ENCODE assay signal across 11 mouse cellular contexts in the genomic region with DNA sequence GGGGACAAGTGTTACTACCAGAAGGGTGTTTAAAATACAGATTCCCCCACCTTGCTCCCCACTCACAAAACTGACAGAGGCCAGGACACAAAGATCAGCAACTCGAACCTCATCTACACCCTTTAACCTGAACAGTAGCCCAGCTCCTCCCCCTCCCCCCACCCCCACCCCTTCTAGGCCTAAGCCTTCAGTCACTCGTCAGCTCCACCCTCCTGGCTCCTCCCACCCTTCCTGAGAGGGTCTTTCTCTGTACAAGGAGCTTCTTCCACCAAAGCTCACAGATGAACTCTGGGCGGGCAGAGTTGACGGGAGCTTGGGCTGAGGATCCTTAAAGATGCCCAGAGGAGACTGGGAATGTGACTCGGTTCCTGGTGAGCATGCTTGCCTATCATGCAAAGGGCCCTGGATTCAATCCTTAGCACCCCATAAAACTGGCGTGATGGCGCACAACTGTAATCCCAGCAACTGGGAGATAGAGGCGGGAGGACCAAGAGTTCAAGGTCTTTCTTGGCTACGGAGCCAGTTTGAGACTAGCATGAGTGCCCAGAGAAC. TPM values are rescaled to one million over a fixed set of nuclear protein-coding genes. Genes with fewer than 3 reads are reported as not detected.
DNase-seq lines count a peak whose midpoint lies in the region; ATAC-seq lines count a peak whose summit lies in the region.
"Had no signal": no experiment of that assay in that cellular context is flagged by ENCODE, and none has a peak within 500 bp of the region (broad histone marks: within the 10 kb centered on the region; RNA-seq: fewer than 3 reads in every experiment).

No protein-coding gene starts in this region.

- peaks cover 50% of the 10 kb centered on the region for H3K4me1 ChIP-seq in limb, embryonic 11.5 days (ENCODE audit: control insufficient read depth, insufficient read depth, low read length)
- peaks cover 53% of the 10 kb centered on the region for H3K4me1 ChIP-seq in stomach, embryonic 16.5 days (ENCODE audit: control insufficient read depth, insufficient read depth, low read length)

- H3K9me3 ChIP-seq in limb, embryonic 11.5 days (ENCODE audit: control insufficient read depth, low read length) = no peaks in the 10 kb centered on the region
- H3K9me3 ChIP-seq in stomach, embryonic 16.5 days (replicated peaks; ENCODE audit: control insufficient read depth, low read length) = no peaks in the 10 kb centered on the region
- H3K9me3 ChIP-seq: heart, embryonic 13.5 days had no signal

- DNase-seq in embryo, embryonic 10 days (ENCODE audit: low spot score) = peak; percentile 69
- DNase-seq in embryo, embryonic 11 days = no peak
- DNase-seq in testis, postnatal 14 days (ENCODE audit: low spot score) = peak; percentile 51
- DNase-seq in testis, postnatal 10 days (ENCODE audit: low spot score) = no peak
- peak; percentile 58 for DNase-seq in limb, embryonic 11.5 days (ENCODE audit: low spot score)
- no peak for DNase-seq in cerebellum, postnatal 36 days
- DNase-seq in heart, postnatal 4 days = no peak
- DNase-seq: right cerebral cortex, postnatal 4 days had no signal

- H3K4me2 ChIP-seq in limb, embryonic 11.5 days (ENCODE audit: low read depth, severe bottlenecking) = no peak overlapping the region; the same call in 1 of the 2 replicates
- H3K4me2 ChIP-seq in stomach, embryonic 16.5 days (ENCODE audit: low read depth, low read length) = 0 out of 2 replicates have a peak overlapping the region, but pooled peaks have one; percentile 31
- H3K4me2 ChIP-seq: heart, embryonic 13.5 days had no signal

- H3K27me3 ChIP-seq in limb, embryonic 11.5 days (ENCODE audit: control insufficient read depth, insufficient read depth, low read length) = no peaks in the 10 kb centered on the region; the same call in 1 of the 2 replicates
- no peaks in the 10 kb centered on the region for H3K27me3 ChIP-seq in stomach, embryonic 16.5 days (ENCODE audit: control insufficient read depth, insufficient read depth, low read length)

- no peak overlapping the region for H3K9ac ChIP-seq in limb, embryonic 11.5 days (ENCODE audit: low read length)
- H3K9ac ChIP-seq in stomach, embryonic 16.5 days (ENCODE audit: low read length) = no peak overlapping the region
- H3K9ac ChIP-seq: heart, embryonic 13.5 days had no signal

- no peak for ATAC-seq in limb, embryonic 11.5 days (ENCODE audit: insufficient number of reproducible peaks, low FRiP score, low TSS enrichment, low read depth)
- ATAC-seq in stomach, embryonic 16.5 days (ENCODE audit: insufficient read depth, low FRiP score) = no peak

- no peak overlapping the region for H3K4me3 ChIP-seq in limb, embryonic 11.5 days (ENCODE audit: low read depth, low read length)
- no peak overlapping the region for H3K4me3 ChIP-seq in stomach, embryonic 16.5 days (replicated peaks; ENCODE audit: low read length)
- H3K4me3 ChIP-seq: heart, embryonic 13.5 days had no signal

- 21% methylated on average over 9 of the region's 9 CpGs for WGBS in limb, embryonic 11.5 days
- WGBS in stomach, embryonic 16.5 days = 65% methylated on average over 9 of the region's 9 CpGs

- no peaks in the 10 kb centered on the region for H3K36me3 ChIP-seq in limb, embryonic 11.5 days (ENCODE audit: control insufficient read depth, insufficient read depth, low read length)
- H3K36me3 ChIP-seq in stomach, embryonic 16.5 days (ENCODE audit: control insufficient read depth, insufficient read depth, low read length) = no peaks in the 10 kb centered on the region
- H3K36me3 ChIP-seq: heart, embryonic 13.5 days had no signal

- no peak overlapping the region for H3K27ac ChIP-seq in limb, embryonic 11.5 days (replicated peaks; ENCODE audit: low read depth, low read length)
- no peak overlapping the region for H3K27ac ChIP-seq in stomach, embryonic 16.5 days (ENCODE audit: low read length)
- H3K27ac ChIP-seq: heart, embryonic 13.5 days; macrophage had no signal

RNA-seq across cellular contexts. Expression of a gene that starts 5.4 kb away (rescaled TPM):
- 12.5 and 16.2 TPM in 2 replicates for polyA plus RNA-seq in limb, embryonic 11.5 days (2014; fragmentation: Nextera tagmentation; extraction: Ambion mirVana)
- 3.3 and 3.8 TPM in 2 replicates for polyA plus RNA-seq in stomach, embryonic 16.5 days (2015; fragmentation: Nextera tagmentation; extraction: Ambion mirVana)
- total RNA-seq in heart, postnatal 4 days (2021) = 1 to 10 TPM; 1.9 to 2.3 TPM

RNA-seq across cellular contexts. Expression of a gene that starts 55.6 kb away (rescaled TPM):
- polyA plus RNA-seq in limb, embryonic 11.5 days (2014; fragmentation: Nextera tagmentation; extraction: Ambion mirVana) = 16.4 and 16.5 TPM in 2 replicates
- 72.6 and 79.3 TPM in 2 replicates for polyA plus RNA-seq in stomach, embryonic 16.5 days (2015; fragmentation: Nextera tagmentation; extraction: Ambion mirVana)
- 10 to 100 TPM; 14.6 to 17.9 TPM for total RNA-seq in heart, postnatal 4 days (2021)

Comparison
In these comparisons a context has a peak if more than half of its experiments do, and no peak if none do; other contexts are left out.
1. DNase-seq: peak in embryo, embryonic 10 days (single experiment), testis, postnatal 14 days (single experiment) and limb, embryonic 11.5 days (single experiment); none in embryo, embryonic 11 days (single experiment), testis, postnatal 10 days (single experiment), cerebellum, postnatal 36 days (0 of 2) and heart, postnatal 4 days (single experiment).